Mouse (Mus musculus) lung, postnatal 14 days (tissue): ENCODE data around the gene 6330409D20Rik.

ENCODE experiments used
- DNase-seq: peaks from one replicate; pipeline ENCODE4 v3.0.0; 2021

The 6330409D20Rik gene

DNA sequence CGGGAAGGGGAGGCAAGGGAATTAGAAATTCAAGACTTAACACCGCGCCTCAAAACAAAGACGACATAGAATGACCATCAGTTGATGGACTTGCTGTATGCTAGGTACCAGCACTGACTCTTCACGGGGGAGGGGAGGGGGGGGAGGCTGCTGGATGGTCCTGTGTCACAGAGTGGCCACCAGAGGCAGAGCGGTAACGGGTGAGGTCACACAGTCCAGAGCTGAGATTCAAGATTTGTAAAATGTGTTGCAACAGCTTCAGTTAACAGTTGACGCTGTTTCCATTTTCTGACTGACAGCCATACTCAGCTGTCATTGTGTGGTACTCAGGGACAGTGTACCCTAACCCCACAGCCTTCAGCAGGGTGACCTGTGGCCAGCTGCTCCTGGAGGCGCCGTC is 11.4 kb upstream of the 6330409D20Rik start:
- no peak for DNase-seq

DNA sequence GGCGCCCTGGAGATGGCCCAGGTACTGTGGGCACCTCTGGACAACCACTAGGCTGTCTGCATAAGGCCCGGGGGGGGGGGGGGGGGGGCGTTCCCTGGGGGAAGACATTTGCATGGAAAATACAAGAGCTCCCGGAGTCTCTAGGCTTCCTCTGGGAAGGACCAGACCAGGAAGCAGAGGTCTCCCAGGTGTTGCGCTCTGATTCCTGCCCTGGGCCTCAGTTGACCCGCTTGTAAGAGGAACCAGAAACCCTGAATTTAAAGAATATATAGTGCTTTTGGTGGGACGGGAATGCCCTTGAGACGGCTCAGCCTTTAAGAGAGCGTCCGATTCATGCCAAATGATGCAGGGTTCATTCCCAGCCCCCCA is 10.8 kb upstream of the 6330409D20Rik start:
- DNase-seq, result no peak

DNA sequence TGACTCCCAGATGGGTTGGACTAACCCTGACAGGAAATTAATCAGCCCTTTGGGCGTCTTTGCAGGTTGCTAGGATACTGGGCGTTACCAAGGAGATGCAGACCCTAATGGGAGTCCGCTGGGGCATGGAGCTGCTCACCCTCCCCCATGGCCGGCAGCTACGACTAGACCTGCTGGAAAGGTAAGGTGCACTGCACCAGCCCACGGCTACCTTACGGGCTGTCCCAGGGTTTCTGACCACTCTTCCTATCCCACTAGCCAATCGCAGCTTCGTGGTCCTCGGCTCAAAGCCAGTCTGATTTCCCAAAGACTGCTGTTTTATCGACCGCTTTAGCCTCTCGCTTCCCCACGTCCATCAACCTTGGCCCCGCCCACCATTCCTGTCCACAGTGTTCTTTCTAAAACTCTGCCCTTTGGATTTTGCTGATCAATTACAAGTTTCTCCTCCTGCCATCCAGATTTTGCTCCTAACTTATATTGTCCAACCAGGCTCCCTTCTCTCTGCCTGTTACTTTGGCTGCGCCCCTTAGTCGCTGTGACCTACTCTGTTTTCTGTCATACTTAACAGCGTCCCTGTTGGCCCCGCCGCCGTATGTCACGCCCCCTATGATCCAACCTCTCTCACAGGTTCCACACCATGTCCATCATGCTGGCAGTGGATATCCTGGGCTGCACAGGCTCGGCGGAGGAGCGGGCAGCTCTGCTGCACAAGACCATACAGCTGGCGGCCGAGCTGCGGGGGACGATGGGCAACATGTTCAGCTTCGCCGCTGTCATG is 10.3 kb upstream of the 6330409D20Rik start:
- DNase-seq, result peak; percentile 55

DNA sequence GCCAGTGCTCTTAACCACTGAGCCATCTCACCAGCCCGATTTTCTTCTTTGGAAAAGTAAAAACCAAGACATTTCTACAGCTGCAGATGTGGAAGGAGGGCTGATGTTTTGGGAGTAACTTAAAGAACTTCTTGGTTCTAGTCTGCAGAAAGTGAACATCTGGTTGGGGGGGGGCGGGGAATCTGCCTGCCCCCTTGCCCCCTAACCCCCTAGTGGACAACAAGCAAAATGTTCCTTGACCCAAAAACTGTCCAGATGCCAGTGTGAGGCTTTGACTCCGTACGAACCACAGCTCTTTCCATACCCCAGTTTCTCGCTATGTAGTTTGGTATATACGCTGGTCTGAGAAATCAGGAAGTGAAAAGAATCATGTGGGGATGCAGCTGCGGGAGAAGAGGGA is 9.4 kb upstream of the 6330409D20Rik start:
- no peak for DNase-seq

DNA sequence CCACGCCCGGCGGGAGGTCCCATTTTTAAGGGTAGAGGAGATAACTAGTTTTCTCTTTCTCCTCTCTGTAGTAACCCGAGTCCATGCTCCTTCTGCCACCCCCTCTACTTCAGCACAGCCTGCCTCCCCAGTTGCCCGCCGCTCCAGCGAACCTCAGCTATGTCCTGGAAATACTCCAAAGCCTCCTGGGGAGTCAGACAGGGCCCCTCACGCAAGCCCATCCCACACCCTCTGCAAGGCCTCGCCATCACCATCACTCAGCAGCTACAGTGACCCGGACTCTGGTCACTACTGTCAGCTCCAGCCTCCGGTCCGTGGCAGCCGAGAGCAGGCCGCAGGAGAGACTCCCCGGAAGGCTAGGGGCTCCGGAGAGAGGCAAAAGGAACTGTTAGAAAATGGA is 8.3 kb upstream of the 6330409D20Rik start:
- DNase-seq, result no peak

DNA sequence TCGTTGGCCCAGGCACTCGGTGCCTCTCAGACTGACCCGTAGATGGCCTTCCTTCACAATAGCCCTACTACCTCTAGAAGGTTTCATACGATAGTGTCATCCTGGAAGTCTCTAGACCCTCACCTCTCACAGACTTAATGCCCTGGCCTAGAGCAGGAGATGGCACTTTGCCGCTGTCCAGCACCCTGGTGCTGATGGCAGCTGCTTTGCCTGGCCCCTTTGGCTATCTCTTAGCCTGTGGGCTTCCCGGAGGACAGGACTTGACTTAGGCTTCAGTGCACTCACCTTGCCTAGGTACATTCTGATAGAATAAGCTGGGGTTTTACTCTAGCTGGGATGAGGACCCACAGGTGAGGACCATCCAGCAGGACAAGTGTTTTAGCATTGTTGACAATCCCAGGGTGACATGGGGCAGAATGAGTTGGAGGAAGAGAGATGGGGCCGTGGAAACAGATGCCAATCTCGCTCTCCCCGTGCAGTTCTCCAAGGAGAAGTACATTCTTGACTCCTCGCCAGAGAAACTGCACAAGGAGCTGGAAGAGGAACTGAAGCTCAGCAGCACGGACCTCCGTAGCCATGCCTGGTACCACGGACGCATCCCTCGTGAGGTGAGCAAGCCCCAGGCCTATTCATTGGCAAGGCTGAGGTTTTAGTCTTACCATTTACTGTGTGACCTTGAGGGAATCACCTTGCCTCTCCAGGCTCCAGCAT is 3.6 kb upstream of the 6330409D20Rik start:
- no peak for DNase-seq

DNA sequence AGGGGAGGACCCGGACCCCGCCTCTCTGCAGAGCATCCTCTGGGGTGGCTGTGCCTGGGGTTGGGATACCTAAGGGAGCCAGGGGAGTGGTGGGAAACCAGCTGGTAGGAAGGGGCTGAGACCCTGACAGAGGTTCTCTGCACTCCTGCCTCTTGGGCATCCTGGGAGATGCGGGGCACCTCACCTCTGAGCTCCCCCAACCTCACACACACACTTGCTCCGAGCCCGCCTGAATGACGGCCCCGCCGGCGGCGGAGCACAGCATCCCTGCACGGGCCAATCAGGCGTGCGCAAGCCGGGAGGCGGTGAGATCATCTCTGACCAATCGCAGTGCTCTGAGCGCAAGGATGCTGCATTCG is 1.3 kb upstream of the 6330409D20Rik start:
- no peak for DNase-seq

DNA sequence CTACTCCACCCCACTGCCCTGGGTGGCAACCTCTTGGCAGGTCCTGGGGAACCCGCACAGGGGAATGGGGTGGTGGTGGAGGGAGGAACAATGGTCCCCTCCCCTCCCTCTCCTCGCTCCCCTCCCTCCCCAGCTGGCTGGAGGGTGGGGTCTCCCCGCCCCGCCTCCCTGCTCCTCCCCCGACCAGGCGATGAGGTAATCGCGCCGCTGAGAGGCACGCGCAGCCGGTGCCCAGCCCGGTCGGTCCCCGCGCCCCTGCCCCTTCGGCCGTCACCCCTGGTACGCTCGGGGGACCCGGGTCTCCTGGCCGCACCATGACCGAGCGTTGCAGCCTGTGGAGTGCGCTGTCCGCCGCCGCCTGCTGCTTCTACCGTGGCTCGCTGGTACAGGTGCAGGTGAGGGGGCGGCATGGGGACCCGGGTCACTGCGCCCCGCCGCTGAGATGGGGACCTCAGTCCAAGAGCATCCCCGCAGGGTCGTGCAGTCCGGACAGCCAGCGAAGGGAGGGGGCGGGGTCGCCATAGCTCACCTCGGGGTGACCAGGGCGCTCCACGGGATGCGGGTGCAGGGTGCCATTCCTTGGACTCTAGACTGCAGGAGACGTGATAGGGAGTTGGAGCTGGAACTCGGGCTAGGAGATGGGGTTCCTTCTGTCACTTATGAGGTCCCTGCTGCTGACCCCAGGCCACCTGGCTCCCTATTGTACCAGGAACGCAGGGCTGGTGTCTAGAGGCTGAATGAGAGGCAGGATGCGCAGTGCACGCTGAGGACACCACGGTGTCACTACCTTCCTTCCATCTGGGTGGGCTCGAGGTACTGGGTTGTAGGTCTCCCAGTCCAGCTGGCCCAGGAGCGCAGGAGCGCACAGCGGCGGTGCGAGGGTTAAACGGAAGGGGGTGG is 707 bp upstream of the 6330409D20Rik start:
- DNase-seq, result peak; percentile 67

DNA sequence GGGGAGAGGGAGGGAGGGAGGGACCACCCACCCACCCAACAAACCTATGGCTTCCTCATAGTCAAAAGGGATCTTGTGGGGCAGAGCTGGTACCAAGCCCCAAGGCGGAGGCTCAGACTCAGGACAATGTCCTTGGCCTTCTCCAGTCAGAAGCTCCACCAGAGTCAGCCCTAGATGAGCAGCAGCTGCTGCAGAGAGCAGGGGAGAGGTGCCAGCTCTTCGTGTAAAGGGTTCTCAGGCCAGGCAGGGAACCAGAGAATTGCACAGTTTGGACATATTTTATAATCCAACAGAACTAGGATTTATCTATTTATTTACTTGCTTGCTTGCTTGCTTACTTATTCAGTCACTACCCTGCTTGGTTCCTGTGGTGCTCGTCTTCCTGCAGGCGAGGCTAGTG is 1.5 kb downstream of the 6330409D20Rik start:
- no peak for DNase-seq

DNA sequence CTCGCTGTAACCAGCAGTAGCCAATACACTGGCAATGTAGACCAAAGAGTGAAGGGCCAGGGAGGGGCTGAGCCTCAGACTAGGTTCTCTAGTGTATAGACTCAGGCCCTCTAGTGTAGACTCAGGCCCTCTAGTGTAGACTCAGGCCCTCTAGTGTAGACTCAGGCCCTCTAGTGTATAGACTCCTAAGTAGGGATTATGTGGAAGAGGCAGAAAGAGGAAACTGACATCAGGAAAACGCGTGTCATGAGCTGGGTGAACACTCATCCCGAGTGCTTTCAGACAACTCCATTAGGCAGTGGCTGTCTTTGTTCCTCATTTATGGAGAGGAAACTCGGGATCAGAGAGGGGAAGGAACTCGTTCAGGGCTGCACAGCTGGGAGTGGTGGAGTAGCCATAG is 3.8 kb downstream of the 6330409D20Rik start:
- DNase-seq, result no peak

DNA sequence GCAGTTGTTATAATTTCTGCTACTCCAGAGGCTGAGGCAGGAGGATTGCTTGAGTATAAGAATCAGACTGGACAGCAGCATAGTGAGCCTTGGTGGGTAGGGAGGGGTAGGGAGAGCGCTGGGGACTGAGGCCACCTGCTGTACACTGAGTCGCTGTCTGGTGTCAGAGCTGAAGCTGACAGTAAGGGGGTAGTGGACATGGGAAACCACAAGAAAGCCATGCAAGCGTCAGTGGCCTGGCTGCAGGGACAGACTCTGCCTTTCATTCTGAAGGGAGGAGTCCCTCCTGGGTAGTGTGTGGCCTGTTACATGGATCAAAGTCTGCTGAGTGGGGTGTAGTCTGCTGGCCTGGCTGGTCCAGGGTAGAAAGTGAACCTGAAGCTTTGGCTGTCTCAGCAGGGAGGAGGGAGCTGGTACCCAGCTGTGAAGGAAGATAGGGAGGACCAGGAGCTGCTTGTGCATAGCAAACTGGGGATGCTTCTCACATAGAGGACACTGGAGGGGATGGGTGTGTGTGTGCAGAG is 4.4 kb downstream of the 6330409D20Rik start:
- no peak for DNase-seq

DNA sequence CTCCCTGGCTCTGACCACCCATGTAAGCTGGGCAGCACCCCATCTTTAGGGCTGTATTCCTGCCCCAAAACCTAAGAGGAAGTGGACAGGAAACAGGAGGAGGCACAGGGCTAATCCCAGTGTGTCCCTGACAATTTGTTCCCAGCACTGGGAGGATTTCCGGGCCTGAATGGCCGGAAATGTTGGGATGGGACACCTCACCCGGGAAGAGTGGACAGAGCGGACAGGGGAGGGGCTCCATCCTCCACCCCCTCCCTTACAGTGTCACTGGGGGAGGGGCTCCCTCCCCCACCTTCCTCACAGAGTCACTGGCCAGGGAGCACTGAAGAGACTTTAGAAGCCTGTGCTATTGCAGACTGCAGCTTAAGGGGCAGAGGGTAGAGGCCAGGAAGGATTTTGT is 5.9 kb downstream of the 6330409D20Rik start:
- peak; percentile 71 for DNase-seq

DNA sequence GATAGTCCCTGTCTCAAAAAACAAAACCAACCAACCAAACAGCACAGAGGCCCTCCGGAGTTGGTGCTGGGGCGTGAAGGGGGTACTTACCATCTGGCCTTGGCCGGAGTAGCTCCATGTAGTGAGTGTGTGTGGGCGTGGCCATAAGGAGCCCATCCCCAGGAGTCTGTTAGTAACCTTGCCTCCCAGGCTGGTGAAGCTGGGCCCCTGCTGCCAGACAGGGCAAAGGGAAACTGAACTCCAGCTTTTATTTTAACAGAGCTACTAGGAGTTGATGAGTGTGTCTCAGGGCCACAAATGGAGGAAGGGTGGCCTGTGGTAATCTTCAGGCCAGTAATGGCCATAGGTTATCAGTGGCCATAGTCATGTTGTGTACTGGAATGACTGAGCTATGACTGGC is 6.3 kb downstream of the 6330409D20Rik start:
- DNase-seq, result no peak

DNA sequence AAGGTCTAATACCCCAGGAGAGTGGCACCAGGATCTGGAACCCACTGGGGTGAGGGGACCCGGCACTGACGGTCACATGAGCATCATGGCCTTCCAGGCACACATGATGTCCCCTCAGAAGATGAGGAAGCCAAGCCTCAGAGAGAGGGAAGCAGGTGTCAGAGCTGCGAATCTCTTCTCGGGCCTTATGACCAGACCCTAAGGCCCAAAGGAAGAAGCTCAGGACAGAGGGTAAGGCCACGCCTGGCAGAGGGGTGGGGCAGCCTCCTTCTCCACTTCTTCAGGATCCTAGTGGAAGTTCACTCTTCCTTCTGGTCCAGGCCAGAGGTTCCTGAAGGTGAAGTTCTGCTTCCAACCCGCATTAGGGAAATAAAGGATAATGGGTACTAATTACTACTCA is 8.1 kb downstream of the 6330409D20Rik start:
- no peak for DNase-seq

DNA sequence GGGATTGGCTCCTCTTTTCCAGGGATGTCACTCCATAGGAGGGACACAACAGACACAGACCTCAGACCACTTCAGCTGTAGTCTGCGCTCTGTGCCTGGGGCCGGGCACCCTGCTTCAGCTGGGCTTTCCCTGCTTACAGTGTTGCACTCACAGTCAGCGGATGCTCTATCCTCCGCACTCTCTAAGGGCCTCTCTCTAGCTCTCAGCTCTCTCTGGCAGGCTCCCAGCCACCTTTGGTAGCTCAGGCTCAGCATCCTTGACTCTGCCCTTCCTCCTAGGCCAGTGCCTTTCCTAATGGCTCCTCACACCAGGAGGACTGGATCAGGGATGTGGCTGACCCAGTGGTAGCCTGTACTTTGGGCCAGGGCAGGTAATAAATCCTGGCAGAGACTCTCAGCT is 8.9 kb downstream of the 6330409D20Rik start:
- no peak for DNase-seq

DNA sequence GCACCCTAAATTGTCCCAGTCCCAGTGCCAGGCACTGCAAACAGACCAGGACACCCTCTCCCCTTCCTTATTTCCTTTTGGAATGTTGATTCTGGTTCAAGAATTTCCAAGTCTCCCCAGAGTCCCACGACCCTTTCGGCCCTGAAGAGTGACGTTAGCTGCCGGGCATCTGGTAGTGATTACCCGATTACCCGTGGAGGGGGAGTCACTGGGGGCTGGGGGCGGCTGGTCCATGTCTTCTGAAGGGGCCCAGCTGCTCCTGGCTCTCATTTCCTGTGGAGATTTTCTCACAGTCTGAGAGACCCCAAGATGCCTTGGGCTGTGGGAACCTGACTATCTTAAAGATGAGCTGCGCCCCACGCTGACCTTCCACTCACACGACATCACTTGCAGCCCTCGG is 10.0 kb downstream of the 6330409D20Rik start:
- peak; percentile 49 for DNase-seq

DNA sequence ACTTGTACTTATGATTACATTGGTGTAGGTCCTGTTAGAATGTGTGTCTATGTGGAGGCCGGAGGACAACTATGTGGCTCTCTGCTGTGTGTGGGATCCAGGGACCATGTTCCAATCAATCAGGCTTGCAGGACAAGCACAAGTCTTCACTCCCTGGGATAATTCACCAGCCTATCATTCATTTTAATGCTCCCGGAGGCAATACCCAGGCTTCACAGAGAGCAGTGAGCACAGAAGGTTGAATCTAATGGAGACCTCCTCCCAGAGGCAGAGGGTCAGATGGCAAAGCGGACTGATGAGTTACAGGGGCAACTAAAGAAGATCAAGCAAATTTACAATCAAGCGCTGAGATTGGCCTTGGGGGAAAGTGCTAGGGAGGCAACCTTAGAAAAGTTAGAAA is 11.3 kb downstream of the 6330409D20Rik start:
- no peak for DNase-seq

DNA sequence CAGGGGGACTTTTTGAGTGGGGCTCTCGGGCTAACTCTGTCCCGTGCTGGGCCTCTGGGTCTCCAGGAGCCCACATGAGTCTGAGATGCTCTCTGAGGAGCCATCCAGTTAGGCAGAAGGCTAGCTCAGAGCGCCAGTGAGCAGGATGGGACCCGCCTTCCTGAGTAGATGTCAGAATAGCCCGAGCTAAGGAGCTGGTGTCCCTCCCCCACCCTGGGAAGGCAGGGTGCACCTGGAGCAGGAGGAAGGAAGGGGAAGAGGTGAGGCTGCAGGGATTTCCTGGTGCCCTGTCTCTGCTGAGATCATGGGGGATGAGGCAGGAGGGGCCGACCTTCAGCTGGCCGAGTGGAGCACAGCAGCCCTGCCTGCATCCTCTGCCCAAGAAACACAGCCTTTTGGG is 12.4 kb downstream of the 6330409D20Rik start:
- DNase-seq, result peak; percentile 48

DNA sequence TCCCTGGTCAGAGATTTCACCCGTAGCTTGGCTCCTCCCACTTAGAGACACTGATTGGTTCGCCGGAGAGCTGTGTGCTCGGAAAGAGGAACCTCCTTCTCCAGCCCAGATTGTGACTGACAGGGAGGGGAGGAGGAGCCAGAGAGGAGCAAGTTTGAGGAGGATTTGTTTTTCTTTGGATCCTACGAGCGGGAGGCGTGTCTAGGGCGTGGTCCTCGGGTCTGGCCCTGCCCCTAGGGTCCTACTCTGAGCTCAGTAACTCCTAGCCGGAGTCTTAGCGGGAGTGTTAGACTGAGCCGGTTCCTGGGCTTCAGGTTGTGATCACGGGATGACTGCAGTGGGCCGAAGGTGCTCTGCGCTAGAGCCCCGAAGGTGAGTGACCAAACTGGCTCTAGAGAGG is 13.4 kb downstream of the 6330409D20Rik start:
- peak; percentile 95 for DNase-seq

DNA sequence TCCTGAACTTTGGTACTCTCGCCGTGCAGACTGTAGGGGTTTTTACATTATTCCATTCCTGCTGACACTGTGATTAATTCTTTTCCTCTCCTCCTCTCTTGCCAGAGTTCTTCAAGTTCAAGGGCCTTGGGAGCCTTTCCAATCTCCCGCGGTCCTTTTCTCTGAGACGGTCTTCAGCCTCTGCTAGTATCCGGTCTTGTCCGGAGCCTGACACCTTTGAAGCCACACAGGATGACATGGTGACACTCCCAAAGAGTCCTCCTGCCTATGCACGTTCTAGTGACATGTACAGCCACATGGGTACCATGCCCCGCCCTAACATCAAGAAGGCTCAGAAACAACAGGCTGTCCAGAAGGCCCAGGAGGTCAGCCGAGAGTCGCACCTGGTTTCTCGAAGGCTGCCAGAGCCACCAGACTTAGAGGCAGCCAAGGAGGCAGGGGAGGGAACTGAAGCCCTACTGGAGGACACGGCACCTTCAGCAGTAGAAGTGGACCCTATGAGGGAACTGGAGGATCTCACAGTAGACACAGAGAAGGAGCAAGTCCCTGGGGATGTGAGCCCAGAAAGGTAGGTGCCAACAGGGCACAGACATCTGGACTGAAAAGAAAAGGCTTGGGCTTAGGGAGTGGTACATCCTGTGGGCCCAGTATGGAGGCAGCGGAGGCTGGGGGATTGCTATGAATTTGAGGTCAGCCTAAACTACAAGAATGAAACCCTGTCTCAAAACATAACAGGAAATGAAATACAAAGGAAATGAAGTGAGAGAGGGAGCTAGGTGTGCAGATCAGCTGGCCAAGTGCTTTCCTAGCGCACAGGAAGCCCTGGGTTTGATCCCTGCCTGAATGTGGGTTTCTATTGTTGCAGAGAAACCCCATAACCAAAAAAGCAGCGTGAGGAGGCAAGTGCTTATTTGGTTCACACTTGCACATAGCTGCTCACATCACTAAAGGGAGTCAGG is 15.7 kb downstream of the 6330409D20Rik start:
- no peak for DNase-seq

DNA sequence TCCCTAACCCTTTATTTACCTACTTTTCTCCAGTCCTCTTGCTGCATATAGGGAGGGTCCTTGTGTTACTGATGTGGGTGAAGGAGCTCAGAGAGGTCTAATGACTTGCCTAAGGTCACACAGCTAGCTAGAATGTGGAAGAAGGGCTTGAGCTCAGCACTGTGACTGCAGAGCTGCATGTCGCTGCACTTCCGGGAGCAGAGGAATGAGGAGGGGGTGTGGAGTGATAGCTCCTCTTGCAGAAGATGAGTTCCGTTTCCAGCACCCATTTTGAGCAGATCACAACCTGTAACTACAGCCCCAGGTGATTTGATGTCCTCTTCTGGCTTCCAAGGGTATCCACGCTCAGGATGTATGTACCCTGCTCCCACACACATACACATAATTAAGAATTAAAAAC is 16.7 kb downstream of the 6330409D20Rik start:
- no peak for DNase-seq

DNA sequence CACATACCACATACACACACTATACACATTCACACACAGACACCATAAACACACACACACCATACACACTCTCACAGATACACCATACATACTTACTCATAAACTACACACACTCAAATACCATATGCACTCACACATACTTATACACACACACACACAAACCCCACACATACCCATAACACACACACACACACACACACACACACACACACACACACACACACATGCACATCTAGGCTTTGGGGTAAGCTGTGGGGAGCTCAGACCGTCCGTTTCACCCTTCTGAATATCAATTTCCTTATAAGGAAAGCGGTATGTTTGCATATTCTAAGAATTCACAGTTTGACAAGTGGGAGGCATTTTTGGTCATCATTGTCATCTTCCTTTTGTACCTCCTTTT is 18.2 kb downstream of the 6330409D20Rik start:
- no peak for DNase-seq
